In genomic region chr4:133014896-133015709, GRCm38 (mm10) we compare ENCODE assay signal across 8 mouse cellular contexts. TPM values are rescaled to one million over a fixed set of nuclear protein-coding genes. Genes with fewer than 3 reads are reported as not detected.
DNase-seq lines count a peak whose midpoint lies in the region; ATAC-seq lines count a peak whose summit lies in the region.
"Had no signal": no experiment of that assay in that cellular context is flagged by ENCODE, and none has a peak within 500 bp of the region (broad histone marks: within the 10 kb centered on the region; RNA-seq: fewer than 3 reads in every experiment).

No protein-coding gene starts in this region.

- H3K9ac ChIP-seq in lung, embryonic 15.5 days: no peak overlapping the region
- 0 out of 2 replicates have a peak overlapping the region, but pooled peaks have one; percentile 99 for H3K9ac ChIP-seq in embryonic facial prominence, embryonic 14.5 days (ENCODE audit: low read depth, low read length)
- H3K9ac ChIP-seq in stomach, embryonic 16.5 days (ENCODE audit: low read length): no peak overlapping the region; the same call in 1 of the 2 replicates

- 38% methylated on average over 10 of the region's 10 CpGs for WGBS in lung, embryonic 15.5 days
- WGBS in embryonic facial prominence, embryonic 14.5 days: 25% methylated on average over 7 of the region's 10 CpGs
- WGBS in stomach, embryonic 16.5 days: 51% methylated on average over 10 of the region's 10 CpGs

- no peaks in the 10 kb centered on the region for H3K9me3 ChIP-seq in lung, embryonic 15.5 days
- H3K9me3 ChIP-seq in embryonic facial prominence, embryonic 14.5 days (ENCODE audit: control insufficient read depth, low read length): no peaks in the 10 kb centered on the region
- H3K9me3 ChIP-seq in stomach, embryonic 16.5 days (replicated peaks; ENCODE audit: control insufficient read depth, low read length): no peaks in the 10 kb centered on the region

- no peak for ATAC-seq in lung, embryonic 15.5 days (ENCODE audit: borderline replicate concordance, extremely low read depth, low FRiP score, low TSS enrichment)
- no peak for ATAC-seq in embryonic facial prominence, embryonic 14.5 days (ENCODE audit: low read depth)
- ATAC-seq in stomach, embryonic 16.5 days (ENCODE audit: insufficient read depth, low FRiP score): no peak

- peaks cover 75% of the 10 kb centered on the region for H3K4me1 ChIP-seq in lung, embryonic 15.5 days
- H3K4me1 ChIP-seq in embryonic facial prominence, embryonic 14.5 days (ENCODE audit: control insufficient read depth, insufficient read depth, low read length): peaks cover 66% of the 10 kb centered on the region
- H3K4me1 ChIP-seq in stomach, embryonic 16.5 days (ENCODE audit: control insufficient read depth, insufficient read depth, low read length): peaks cover 56% of the 10 kb centered on the region

- peak overlapping the region; percentile 83 for H3K4me2 ChIP-seq in lung, embryonic 15.5 days
- H3K4me2 ChIP-seq in embryonic facial prominence, embryonic 14.5 days (ENCODE audit: low read depth, low read length): peak overlapping the region; percentile 90
- peak overlapping the region; percentile 14 for H3K4me2 ChIP-seq in stomach, embryonic 16.5 days (ENCODE audit: low read depth, low read length)

- H3K27me3 ChIP-seq in lung, embryonic 15.5 days: peaks cover 6% of the 10 kb centered on the region
- peaks cover 2% of the 10 kb centered on the region; the same call in 1 of the 2 replicates for H3K27me3 ChIP-seq in embryonic facial prominence, embryonic 14.5 days (replicated peaks; ENCODE audit: control insufficient read depth, insufficient read depth, low read length)
- H3K27me3 ChIP-seq in stomach, embryonic 16.5 days (ENCODE audit: control insufficient read depth, insufficient read depth, low read length): 0 out of 2 replicates have a peak, but pooled peaks cover under 1% of the 10 kb centered on the region

- DNase-seq in lung, postnatal 36 days: no peak
- no peak for DNase-seq in embryonic facial prominence, embryonic 14.5 days (ENCODE audit: low spot score)
- peak; percentile 25 for DNase-seq in induced T-regulatory cell, adult 2 months (ENCODE audit: low read depth)
- DNase-seq in ovary, postnatal 14 days (ENCODE audit: low spot score): no peak
- no peak for DNase-seq in right cerebral cortex, adult 2 months (ENCODE audit: low spot score in 2 of 2)
- DNase-seq: spleen, adult 18-20 months had no signal

- peak overlapping the region; percentile 82; the same call in 1 of the 2 replicates for H3K27ac ChIP-seq in lung, embryonic 15.5 days
- peak overlapping the region; percentile 68 for H3K27ac ChIP-seq in embryonic facial prominence, embryonic 14.5 days (replicated peaks; ENCODE audit: low read depth, low read length)
- peak overlapping the region; percentile 22; the same call in 1 of the 2 replicates for H3K27ac ChIP-seq in stomach, embryonic 16.5 days (ENCODE audit: low read length)

- H3K4me3 ChIP-seq in lung, embryonic 15.5 days: no peak overlapping the region
- peak overlapping the region; percentile 97 for H3K4me3 ChIP-seq in embryonic facial prominence, embryonic 14.5 days (ENCODE audit: low read depth, low read length)
- H3K4me3 ChIP-seq in stomach, embryonic 16.5 days (replicated peaks; ENCODE audit: low read length): no peak overlapping the region

- no peaks in the 10 kb centered on the region for H3K36me3 ChIP-seq in lung, embryonic 15.5 days
- no peaks in the 10 kb centered on the region for H3K36me3 ChIP-seq in embryonic facial prominence, embryonic 14.5 days (ENCODE audit: control insufficient read depth, insufficient read depth, low read length)
- H3K36me3 ChIP-seq in stomach, embryonic 16.5 days (ENCODE audit: control insufficient read depth, insufficient read depth, low read length): no peaks in the 10 kb centered on the region

RNA-seq across cellular contexts. Expression of gene Ahdc1, which starts 4.0 kb away (rescaled TPM):
- 8.5 and 10.5 TPM in 2 replicates for polyA plus RNA-seq in lung, embryonic 15.5 days (2015; fragmentation: Nextera tagmentation; extraction: Ambion mirVana)
- polyA plus RNA-seq in embryonic facial prominence, embryonic 14.5 days (2014; fragmentation: Nextera tagmentation; extraction: Ambion mirVana): 11.0 and 11.7 TPM in 2 replicates
- 4.9 and 7.1 TPM in 2 replicates for polyA plus RNA-seq in stomach, embryonic 16.5 days (2015; fragmentation: Nextera tagmentation; extraction: Ambion mirVana)

RNA-seq across cellular contexts. Expression of gene Fgr, which starts 41.2 kb away (rescaled TPM):
- polyA plus RNA-seq in lung, embryonic 15.5 days (2015; fragmentation: Nextera tagmentation; extraction: Ambion mirVana): 0.69 and 0.74 TPM in 2 replicates
- 0.48 and 0.85 TPM in 2 replicates for polyA plus RNA-seq in embryonic facial prominence, embryonic 14.5 days (2014; fragmentation: Nextera tagmentation; extraction: Ambion mirVana)
- 1.2 and 1.8 TPM in 2 replicates for polyA plus RNA-seq in stomach, embryonic 16.5 days (2015; fragmentation: Nextera tagmentation; extraction: Ambion mirVana)

Comparison
In these comparisons a context has a peak if more than half of its experiments do, and no peak if none do; other contexts are left out.
1. H3K27ac ChIP-seq: peak in every context shown above with its lines; median percentile 82 in lung, embryonic 15.5 days; 68 in embryonic facial prominence, embryonic 14.5 days; 22 in stomach, embryonic 16.5 days.
2. H3K4me2 ChIP-seq: peak in every context shown above with its lines; median percentile 90 in embryonic facial prominence, embryonic 14.5 days; 83 in lung, embryonic 15.5 days; 14 in stomach, embryonic 16.5 days.